Mouse (Mus musculus): ENCODE results near the gene Rufy4. TPM values are rescaled to one million over a fixed set of nuclear protein-coding genes. Genes with fewer than 3 reads are reported as not detected.

Gene Rufy4
- total RNA-seq, 1 experiment from 2014 or later, result 2.7 TPM

DNA sequence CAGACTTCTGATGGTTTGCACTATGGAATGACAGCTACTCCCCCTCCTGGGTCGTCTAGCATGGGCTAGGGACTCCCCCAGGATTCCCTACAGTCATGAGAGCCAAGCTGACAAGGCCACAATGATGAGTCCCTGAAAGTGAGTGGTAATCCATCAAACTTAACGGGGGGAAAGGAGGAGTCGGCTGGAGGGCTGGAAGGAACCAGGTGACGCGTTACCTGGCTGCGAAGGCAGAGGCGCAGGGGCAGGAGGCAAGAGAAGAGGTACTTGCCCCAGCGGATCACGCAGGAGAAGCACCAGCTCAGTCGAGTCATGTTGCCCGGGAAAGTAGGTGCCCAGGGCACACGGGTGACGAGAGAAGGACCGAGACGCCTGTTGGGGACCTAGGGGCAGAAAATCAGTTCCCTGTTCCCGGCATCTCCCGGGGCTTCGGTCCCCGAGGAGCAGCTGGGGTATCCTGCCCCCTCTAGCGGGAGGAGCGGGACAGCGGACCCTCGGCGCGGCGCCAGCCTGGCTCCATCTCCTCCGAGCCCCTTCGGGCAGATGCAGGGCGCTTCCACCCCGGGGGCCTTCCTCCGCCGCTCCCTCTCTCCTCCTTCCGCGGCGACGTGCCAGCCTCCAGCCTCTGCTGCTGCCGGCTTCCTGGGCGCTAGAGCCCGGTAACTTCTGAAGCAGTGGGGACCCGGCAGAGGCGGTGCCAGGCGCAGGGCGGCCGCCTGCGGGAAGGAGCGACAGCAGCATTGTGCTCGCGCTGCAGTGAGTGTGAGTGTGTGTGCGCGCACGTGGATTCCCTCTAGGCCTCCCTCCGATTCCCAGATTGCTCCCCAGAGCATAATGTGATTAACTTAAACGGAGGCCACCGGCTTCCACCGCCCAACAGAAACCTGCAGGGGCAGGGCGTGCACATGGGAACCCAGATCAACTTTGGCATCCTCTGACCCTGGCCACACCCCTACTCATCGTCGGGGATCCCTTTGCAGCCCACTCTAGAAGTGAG is 27.0 kb upstream of the Rufy4 start:
- peak; percentile 31 to 34 for ATAC-seq (replicated peaks in 1 of 2; ENCODE audit: insufficient read depth in 1 of 2, low FRiP score in 2 of 2, low TSS enrichment in 1 of 2, low read depth in 1 of 2, poor library complexity in 2 of 2, severe bottlenecking in 2 of 2)

DNA sequence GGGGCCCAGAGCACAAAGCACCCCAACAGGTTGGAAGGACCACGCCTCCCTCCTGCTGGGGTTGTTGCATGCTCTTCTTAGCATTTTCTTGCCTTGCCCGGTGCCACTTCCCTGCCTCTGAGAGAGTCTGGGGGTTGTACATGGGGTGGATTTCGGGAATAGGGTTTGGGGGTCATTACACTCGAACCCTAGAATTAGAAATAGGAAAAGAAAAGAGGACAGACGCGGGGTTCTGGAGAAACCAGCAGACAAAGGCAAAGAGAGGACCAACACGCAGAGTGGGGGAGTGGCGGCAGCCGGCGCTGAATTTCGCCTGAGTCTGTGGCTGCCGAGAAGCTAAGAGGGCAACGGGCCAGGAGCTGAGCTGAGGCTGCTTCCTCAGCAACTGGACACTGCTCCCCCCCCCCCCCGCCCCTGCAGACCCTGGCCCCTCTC is 26.3 kb upstream of the Rufy4 start:
- peak in 1 of 2 experiments; percentile 18; a peak in 1 of 4 replicates for ATAC-seq (replicated peaks in 1 of 2; ENCODE audit: insufficient read depth in 1 of 2, low FRiP score in 2 of 2, low TSS enrichment in 1 of 2, low read depth in 1 of 2, poor library complexity in 2 of 2, severe bottlenecking in 2 of 2)

DNA sequence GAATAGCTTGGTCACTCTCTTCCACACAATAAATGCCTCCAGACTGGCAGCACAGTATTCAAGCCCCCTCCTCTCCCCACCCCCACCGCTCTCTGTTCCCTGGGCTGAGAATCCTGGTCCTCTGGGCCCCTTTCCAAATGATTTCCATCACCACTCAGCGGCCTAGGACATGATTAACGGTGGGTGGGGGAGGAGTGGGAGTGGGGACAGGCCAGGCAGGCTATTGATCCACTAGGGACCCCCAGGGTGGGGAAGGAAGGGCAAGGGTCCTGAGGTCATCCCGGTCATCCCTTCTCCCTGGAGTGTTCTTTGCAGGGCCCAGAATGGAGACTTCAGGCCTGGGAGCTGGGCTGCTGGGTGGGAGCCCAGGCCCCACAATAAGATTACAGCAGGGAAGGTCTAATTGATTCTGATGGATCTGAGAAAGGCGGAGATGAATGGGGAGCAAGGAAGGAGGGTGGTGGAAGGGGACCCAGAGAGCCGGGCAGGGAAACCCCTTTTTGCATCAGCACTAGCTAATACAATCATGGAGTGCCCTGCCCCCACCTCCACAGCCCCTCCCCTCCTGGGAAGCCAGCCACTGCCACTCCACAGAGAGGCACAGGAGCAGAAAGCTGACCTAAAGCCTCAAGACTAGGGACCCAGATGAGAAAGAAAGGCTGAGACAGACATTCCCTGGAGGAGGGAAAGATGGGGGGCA is 21.5 kb upstream of the Rufy4 start:
- ATAC-seq (replicated peaks in 1 of 2; ENCODE audit: insufficient read depth in 1 of 2, low FRiP score in 2 of 2, low TSS enrichment in 1 of 2, low read depth in 1 of 2, poor library complexity in 2 of 2, severe bottlenecking in 2 of 2), result no peak

DNA sequence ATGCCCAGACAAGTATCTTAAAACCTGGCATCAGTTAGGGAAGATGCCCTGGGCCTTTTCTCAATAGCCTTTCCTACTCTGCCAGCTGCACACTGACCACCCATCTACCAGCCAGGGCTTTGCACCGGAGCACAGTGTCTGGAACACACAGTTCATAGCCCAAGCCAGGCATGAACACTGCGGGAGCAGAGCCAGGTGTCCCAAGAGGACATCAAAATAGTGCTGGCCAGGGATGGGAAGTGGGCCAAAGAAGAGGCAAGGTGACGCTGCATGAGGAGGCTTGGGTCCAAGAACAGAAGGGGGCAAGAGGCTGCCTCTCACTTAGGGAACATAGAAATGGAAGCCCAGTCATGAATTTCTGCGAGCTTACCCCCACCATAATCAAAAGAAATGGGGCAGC is 19.7 kb upstream of the Rufy4 start:
- ATAC-seq (replicated peaks in 1 of 2; ENCODE audit: insufficient read depth in 1 of 2, low FRiP score in 2 of 2, low TSS enrichment in 1 of 2, low read depth in 1 of 2, poor library complexity in 2 of 2, severe bottlenecking in 2 of 2), result no peak

DNA sequence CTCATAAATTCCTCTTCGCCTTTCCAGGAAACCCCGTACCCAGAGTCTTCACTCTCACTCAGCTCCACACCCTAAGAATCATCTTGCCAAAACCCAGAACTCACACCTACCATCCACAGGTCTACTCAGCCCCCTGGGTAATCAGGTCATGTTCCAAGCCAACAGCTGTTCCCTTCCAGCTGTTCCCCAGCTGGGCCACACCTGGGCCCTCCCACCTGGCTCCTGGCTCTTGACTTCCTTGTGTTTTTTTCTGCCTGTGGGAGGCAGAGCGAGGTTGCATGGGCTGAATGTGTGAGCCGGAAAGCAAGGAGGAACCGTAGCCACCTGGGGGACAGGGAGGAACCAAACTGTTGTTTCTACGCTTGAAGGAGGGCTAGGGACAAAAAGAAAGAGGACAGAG is 19.1 kb upstream of the Rufy4 start:
- no peak for ATAC-seq (replicated peaks in 1 of 2; ENCODE audit: insufficient read depth in 1 of 2, low FRiP score in 2 of 2, low TSS enrichment in 1 of 2, low read depth in 1 of 2, poor library complexity in 2 of 2, severe bottlenecking in 2 of 2)

DNA sequence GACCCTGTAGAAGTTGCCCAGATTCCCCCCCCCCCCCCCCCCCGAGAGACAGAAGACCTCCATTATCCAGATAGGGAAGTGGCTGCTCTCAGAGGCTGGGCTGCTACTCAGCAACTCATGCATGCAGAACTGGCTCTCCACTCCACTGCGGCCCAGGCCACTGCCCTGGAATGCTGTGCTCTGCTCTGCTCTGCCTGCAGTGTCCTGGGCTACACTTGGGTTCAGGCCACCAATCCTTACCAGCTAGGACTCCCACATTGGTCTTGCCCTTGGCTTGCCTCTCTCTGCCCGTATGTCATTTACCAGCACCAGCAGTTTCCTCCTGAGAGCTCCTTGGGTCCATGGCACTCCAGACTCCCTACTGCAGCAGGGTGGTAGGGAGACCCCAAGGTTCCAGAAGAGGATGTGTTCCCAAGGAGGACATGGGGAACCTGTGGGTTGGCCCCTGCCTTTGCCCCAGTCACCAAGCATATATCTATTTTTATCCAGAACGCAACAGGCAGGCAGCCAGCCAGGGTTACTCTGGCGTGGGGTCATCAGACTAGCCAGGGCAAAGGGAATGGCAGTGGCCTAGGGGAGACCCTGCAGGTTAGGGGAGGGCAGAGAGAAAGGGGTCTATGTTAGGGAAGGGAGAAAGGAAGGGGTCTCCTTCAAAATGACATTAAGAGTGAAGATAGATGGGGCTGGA is 17.3 kb upstream of the Rufy4 start:
- ATAC-seq (replicated peaks in 1 of 2; ENCODE audit: insufficient read depth in 1 of 2, low FRiP score in 2 of 2, low TSS enrichment in 1 of 2, low read depth in 1 of 2, poor library complexity in 2 of 2, severe bottlenecking in 2 of 2), result no peak

DNA sequence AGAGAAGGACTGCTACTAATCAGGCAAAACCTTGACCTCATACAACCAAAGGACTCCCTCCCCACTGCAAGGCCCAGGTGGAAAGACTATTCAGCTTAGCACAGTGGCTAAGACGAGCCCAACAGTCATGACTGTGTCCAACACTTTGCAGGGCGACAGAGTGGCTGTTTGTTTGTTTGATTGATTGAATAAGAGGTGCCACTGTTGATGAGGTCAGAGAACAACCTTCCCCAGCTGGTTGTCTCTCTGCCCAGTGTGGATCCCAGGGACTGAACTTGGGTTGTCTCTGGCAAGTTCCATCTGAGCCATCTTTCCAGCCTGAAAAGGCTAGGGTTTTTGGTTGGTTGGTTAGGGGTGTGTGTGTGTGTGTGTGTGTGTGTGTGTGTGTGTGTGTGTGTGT is 15.7 kb upstream of the Rufy4 start:
- no peak for ATAC-seq (replicated peaks in 1 of 2; ENCODE audit: insufficient read depth in 1 of 2, low FRiP score in 2 of 2, low TSS enrichment in 1 of 2, low read depth in 1 of 2, poor library complexity in 2 of 2, severe bottlenecking in 2 of 2)

DNA sequence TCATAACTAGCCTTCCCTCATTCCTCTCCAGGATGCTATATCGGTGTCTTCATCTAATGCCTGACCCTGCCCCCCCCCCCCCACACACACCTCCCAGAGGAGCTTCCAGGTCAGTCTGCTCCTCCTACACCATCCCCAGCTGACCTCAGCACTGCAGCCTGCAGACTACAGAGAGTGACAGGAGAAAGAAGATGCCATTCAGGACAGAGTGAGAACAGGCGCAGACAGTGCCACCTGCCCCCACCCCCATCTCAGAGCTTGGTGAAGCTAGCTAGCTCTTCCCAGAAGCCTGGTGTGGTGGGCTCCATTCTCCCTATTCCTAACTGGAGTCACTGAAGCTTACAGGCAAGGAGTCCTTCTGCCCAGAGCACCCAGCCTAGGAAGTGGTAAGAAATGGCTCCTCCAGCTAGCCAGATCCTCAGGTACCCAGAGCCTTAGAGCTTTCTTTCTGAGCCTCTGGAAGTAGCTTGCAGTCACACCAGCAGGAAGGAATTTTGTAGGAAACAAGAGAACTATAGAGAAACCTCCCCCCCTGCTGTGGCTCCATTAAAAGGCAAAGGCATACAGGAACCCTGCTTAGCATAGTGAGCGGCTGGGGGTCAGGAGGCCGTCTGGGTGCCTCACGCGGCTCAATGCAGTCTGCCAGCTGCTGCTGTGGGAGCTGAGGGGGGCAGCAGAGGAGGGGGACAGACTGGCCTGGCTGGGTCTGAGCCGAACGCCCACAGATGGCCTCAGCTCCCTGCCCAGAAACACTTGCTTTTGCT is 14.2 kb upstream of the Rufy4 start:
- ATAC-seq (replicated peaks in 1 of 2; ENCODE audit: insufficient read depth in 1 of 2, low FRiP score in 2 of 2, low TSS enrichment in 1 of 2, low read depth in 1 of 2, poor library complexity in 2 of 2, severe bottlenecking in 2 of 2), result no peak

DNA sequence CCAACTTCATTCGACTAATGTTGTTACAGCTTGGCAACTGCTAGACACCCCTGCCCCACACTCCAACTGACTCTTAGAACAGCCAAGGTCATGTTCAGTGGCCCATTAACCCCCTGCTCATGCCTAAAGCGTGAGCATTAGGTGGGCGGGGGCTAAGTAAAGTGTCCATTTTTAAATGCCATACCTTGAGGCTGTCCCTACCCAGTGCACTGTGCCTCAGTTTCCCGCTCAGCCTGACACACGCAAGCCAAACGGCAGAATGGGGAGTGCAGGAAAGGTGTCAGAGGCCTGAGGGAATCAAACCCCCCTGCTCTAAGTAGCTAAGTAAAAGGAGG is 13.7 kb upstream of the Rufy4 start:
- ATAC-seq (replicated peaks in 1 of 2; ENCODE audit: insufficient read depth in 1 of 2, low FRiP score in 2 of 2, low TSS enrichment in 1 of 2, low read depth in 1 of 2, poor library complexity in 2 of 2, severe bottlenecking in 2 of 2), result no peak

DNA sequence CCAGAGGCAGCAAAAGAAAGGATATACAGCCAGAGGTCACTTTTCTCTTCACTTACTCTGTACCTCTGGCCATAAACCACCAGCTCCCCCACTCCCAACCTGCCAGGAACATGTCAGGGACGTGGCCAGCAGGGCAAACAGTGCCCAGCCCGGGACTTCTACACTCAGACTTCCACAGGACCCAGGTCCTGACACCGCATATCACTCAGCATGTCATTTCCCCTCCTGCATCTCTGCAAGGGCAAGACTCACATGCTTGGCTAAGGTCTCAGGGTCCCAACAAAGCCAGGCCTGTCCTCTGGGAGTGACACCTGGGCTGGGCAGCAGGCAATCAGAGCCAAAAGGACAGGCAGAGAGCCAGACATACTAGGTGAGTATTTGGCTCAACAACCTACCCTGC is 12.3 kb upstream of the Rufy4 start:
- ATAC-seq (replicated peaks in 1 of 2; ENCODE audit: insufficient read depth in 1 of 2, low FRiP score in 2 of 2, low TSS enrichment in 1 of 2, low read depth in 1 of 2, poor library complexity in 2 of 2, severe bottlenecking in 2 of 2), result no peak

DNA sequence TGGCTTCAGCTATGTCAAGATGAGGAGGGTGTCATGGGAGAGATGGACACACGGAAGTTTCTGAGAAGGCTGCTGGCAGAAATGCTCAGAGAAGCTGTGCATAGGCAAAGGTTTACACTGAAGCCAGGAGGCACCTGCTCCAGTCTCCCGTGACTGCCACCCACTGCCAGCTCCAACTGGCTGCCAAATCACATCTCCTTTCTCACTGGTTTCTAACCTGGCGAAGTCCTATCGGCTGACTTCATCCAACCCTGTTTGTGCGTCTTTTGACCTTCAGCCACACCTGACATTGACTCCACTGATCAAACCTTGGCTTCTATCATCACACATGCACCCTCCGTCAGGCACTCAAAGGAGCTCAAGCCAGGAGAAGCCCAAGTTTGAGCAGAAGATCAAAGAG is 7.5 kb upstream of the Rufy4 start:
- no peak for ATAC-seq (replicated peaks in 1 of 2; ENCODE audit: insufficient read depth in 1 of 2, low FRiP score in 2 of 2, low TSS enrichment in 1 of 2, low read depth in 1 of 2, poor library complexity in 2 of 2, severe bottlenecking in 2 of 2)

DNA sequence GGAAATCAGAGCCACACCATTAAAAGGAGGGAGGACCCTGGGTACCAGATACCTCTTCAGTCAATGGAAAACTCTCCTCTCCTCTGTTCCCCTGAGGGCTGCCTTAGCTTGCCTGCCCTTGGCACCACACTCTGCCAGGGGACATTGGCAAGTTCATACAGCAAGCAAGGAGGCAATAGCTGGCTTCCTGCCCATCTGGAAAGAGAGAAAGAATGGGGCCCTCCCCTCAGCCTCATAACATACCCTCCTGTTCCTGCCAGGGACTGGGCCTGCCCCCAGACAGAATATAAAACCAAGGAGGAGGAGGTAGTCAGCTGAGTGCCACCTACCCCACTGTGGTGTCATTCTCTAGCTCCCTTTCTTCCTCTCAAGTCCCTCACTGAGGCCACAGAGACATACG is 6.2 kb upstream of the Rufy4 start:
- ATAC-seq (replicated peaks in 1 of 2; ENCODE audit: insufficient read depth in 1 of 2, low FRiP score in 2 of 2, low TSS enrichment in 1 of 2, low read depth in 1 of 2, poor library complexity in 2 of 2, severe bottlenecking in 2 of 2), result no peak

DNA sequence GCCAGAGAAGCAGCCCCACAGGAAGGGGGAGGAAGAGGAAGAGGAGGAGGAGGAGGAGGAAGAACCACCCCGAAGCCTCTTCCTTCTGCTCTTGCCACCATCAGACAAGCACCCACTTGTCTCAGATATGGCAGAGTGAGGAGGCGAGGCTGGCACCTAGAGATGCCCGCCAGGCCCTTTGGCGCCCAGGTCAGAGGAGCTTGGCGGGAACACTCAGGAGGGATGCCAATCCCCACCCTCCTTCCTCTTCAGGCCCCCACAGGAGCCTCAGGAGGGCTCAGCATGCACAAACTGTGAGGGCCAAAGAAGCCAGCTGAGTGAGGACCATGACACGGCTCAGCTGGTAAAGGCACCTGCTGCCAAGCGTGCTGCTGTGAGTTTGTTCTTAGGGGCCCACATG is 4.2 kb upstream of the Rufy4 start:
- no peak for ATAC-seq (replicated peaks in 1 of 2; ENCODE audit: insufficient read depth in 1 of 2, low FRiP score in 2 of 2, low TSS enrichment in 1 of 2, low read depth in 1 of 2, poor library complexity in 2 of 2, severe bottlenecking in 2 of 2)

DNA sequence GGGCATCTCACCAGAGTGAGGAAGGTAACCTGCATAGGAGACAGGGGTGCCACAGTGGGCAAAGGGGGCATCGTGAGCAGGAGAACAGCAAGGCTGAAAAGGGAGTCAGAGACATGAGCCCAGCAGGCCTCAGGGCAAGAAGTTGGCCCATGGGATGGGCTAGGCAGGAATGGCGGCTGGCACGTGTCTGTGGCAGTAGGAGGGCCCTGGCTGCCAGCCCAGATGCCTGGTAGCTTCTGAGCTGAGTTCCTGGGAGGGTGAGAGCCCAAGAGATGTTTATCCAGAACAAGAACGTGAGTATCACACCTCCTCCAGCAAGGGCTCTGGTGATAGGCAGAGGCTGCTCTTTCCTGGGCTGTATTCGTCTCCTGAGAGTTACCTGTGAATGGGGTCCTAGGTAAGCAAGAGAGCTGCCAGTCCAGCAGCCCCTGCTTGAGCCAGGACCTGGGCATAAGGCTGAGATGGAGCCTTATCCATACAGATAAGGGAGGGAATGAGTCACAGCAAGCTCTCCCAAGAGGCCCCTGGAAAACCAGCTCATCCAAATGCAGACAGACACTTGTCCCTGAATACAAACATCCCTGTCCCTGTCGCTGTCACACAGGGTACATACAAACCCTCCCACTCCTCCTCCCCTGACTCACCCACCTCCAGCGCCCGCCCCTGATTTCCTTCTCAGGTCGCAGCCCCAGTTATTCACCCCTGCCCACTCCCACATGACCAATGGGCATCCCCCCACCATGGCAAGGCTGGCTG is 3.3 kb upstream of the Rufy4 start:
- no peak for ATAC-seq (replicated peaks in 1 of 2; ENCODE audit: insufficient read depth in 1 of 2, low FRiP score in 2 of 2, low TSS enrichment in 1 of 2, low read depth in 1 of 2, poor library complexity in 2 of 2, severe bottlenecking in 2 of 2)

DNA sequence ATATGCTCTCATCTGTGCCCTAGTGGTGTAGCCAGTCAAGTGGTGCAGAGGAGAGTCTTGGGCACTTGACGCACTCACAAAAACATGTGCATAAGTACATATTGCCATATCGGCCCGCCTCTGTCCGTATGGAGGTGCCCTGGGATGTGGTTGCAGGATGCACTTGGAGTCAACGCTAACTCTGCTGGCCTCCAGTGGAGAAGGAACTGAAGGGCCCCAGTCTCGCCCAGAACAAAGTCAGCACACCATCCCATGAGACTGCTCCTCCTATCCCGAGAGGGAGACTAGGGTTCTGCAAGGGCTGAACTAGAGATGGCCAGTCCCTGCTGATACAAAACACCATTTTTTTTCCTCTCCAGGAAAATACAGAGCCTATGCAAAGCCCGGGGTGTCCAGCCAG is 2.1 kb upstream of the Rufy4 start:
- ATAC-seq (replicated peaks in 1 of 2; ENCODE audit: insufficient read depth in 1 of 2, low FRiP score in 2 of 2, low TSS enrichment in 1 of 2, low read depth in 1 of 2, poor library complexity in 2 of 2, severe bottlenecking in 2 of 2), result no peak

DNA sequence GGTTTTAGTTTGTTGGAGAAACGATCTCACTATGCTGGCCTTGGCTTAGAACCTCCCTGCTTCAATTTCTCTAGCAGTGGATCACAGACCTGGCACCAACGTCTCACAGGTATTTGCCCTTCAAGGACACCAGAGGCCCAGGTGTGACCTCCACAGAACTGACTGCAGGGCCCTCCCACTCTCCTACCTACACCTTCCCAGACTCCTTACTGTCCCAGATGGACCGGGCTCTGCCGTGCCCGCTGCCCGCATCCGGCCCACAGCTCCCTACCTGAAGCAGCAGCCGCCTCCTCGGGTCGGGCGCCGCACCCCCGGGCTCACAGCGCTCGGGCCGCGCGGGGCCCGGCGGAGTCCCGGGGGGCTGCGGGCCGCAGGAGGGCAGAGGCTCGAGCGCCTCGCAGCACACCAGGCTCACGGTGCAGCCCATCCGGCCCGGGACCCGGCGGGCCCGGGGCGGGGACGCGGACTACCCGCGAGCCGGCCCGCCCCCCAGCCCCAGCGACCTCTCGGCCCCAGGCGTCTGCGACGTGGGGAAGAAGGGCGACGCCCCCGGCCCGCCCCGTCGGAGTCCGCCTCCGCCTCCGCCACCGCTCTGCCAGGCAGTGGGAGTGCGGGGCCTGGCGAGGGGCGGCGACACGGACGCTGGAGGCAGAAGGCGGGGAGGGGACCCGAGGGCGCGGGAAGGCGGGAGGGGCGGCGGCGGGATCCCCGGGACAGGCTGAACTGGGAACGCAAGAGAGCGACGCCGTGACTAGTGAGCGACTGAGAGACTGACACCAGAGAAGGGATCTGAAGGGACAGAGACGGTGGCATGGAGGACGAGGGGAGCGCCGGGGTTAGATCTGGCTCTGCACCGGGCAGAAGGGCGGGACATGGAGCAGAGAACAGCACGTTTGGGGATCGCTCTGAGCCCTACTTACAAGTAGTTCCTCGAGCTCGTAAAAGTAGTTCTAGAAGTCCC is 1.0 kb upstream of the Rufy4 start, which contains the start of gene Tns1:
Tns1 (minus strand) TSS at position 429 of the 961 bp plus-strand sequence.
- peak; percentile 18 to 50; a peak in 2 of 4 replicates for ATAC-seq (replicated peaks in 1 of 2; ENCODE audit: insufficient read depth in 1 of 2, low FRiP score in 2 of 2, low TSS enrichment in 1 of 2, low read depth in 1 of 2, poor library complexity in 2 of 2, severe bottlenecking in 2 of 2)

Measured in hematopoietic stem cell, adult 5-6 weeks (primary cell).